Mouse (Mus musculus) stomach, postnatal 0 days (tissue): ENCODE data around the gene Tspoap1. TPM values are rescaled to one million over a fixed set of nuclear protein-coding genes. Genes with fewer than 3 reads are reported as not detected.

Experiments
- ATAC-seq: fragments of 200-750 bp; cut with Nextera tagmentation; 2 replicates; pipeline ENCODE4 v1.8.0; 2017; ENCODE audit not compliant: low FRiP score, low TSS enrichment
- DNase-seq: peaks from one replicate; pipeline ENCODE4 v3.0.0-alpha.2; 2016; ENCODE audit warnings: low spot score
- H3K27ac ChIP-seq: fragments of 300-500 bp; sonication (generic); replicated peaks from 2 replicates; pipeline ENCODE4 v1.5.1; 2014; ENCODE audit warnings: mild to moderate bottlenecking, control low read depth
- H3K27me3 ChIP-seq: fragments of 300-500 bp; sonication (generic); 2 replicates; pipeline ENCODE4 v1.6.1; 2014; ENCODE audit warnings: low read length; ENCODE audit not compliant: control insufficient read depth, insufficient read depth
- H3K36me3 ChIP-seq: fragments of 300-500 bp; sonication (generic); 2 replicates; pipeline ENCODE4 v1.6.1; 2014; ENCODE audit warnings: low read length, mixed read lengths; ENCODE audit not compliant: control insufficient read depth, insufficient read depth
- H3K4me1 ChIP-seq: fragments of 300-500 bp; sonication (generic); replicated peaks from 2 replicates; pipeline ENCODE4 v1.6.1; 2014; ENCODE audit warnings: antibody characterized with exemption; ENCODE audit not compliant: control insufficient read depth, insufficient read depth
- H3K4me2 ChIP-seq: fragments of 300-500 bp; sonication (generic); replicated peaks from 2 replicates; pipeline ENCODE4 v1.6.1; 2014; ENCODE audit warnings: low read depth, mild to moderate bottlenecking, control low read depth, moderate library complexity
- H3K4me3 ChIP-seq: fragments of 300-500 bp; sonication (generic); 2 replicates; pipeline ENCODE4 v1.5.1; 2014; ENCODE audit warnings: low read depth, low read length, control low read depth
- H3K9ac ChIP-seq: fragments of 300-500 bp; sonication (generic); 2 replicates; pipeline ENCODE4 v1.6.1; 2014; ENCODE audit warnings: mild to moderate bottlenecking, low read length, control low read depth, mixed read lengths
- H3K9me3 ChIP-seq: fragments of 300-500 bp; sonication (generic); 2 replicates; pipeline ENCODE4 v1.6.1; 2016; ENCODE audit warnings: low read length; ENCODE audit not compliant: control insufficient read depth
- CTCF ChIP-seq: IDR thresholded peaks from 2 replicates; pipeline ENCODE4 v1.5.1; 2016; ENCODE audit warnings: antibody characterized with exemption, low read depth, mild to moderate bottlenecking, moderate library complexity
- EP300 ChIP-seq: optimal IDR thresholded peaks from 2 replicates; pipeline ENCODE3; 2016; ENCODE audit warnings: antibody characterized with exemption
- WGBS: fragments of 180-500 bp; shearing (Covaris S2); extraction: QIAGEN DNeasy Blood & Tissue Kit; methylation state at CpG from one replicate; pipeline ENCODE4 v1.1.7; 2014; 5-methylcytosine and 5-hydroxymethylcytosine counted together
- polyA plus RNA-seq: library from polyadenylated mRNA; unstranded; fragments of >200 nt; fragmentation: Nextera tagmentation; extraction: Ambion mirVana; gene quantifications from 2 replicates; pipeline ENCODE4 v1.2.1, GENCODE M21; 2015

Tspoap1 gene
- polyA plus RNA-seq, 1 experiment from 2014 or later, result 0.56 TPM

DNA sequence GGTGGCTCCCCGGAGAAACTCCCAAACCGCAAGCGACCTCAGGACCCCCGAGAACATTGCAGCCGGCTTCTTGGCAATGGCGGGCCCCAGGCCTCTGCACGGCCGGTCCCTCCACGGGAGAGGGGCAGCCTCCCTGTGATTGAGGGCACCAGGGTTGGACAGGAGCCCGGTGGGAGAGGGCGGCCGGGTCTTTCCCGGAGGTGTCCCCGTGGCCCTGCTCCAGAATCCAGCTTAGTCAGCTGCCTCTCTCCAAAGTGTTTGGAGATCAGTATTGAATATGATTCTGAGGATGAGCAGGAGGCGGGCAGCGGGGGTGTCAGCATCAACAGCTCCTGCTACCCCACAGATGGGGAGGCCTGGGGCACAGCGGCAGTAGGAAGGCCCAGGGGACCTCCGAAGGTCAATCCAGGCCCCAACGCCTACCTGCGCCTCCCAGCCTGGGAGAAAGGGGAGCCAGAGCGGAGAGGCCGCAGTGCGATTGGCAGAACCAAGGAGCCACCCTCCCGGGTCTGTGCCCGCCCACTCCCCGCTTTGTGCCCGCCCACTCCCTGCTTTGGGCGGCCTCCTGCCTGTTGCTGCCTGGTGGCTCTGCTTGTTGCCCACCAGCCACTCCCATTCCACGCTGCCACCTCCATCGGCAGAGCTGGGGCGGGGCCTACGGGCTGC, 17.9 kb downstream of the Tspoap1 start:
- no peak overlapping the region for H3K27ac ChIP-seq
- peaks cover 5% of the 10 kb centered on the region for H3K4me1 ChIP-seq
- no peaks in the 10 kb centered on the region for H3K36me3 ChIP-seq
- peak overlapping the region; percentile 39 for H3K4me3 ChIP-seq
- TF ChIP-seq CTCF (peak; percentile 22; the same call in 1 of the 2 replicates), EP300 (no peak)
- no peaks in the 10 kb centered on the region for H3K27me3 ChIP-seq
- WGBS, result 8% methylated on average over 30 of the region's 32 CpGs
- DNase-seq, result peak; percentile 89
- H3K9me3 ChIP-seq, result no peaks in the 10 kb centered on the region
- peak overlapping the region; percentile 76 for H3K4me2 ChIP-seq
- peak overlapping the region; percentile 60 for H3K9ac ChIP-seq
- ATAC-seq, result peak; percentile 84

DNA sequence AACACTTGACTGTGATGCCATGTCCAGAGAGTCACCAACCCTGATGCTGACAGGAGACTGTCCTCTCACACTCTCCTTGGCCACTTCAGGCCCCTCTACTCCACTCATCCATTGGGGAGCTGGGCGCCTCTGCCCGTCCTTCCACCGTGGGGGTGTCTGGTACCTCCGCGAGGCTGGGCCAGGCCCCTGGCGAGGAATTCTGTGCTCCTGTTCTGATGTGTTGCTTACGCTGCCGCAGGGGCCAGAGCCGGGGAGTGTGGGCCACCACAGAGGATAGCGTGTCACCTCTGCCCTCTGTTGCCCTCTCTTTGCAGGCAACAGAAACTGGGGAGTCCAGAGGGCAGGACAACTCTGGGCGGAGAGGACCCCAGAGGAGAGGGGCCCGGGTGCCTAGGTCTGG, 18.6 kb downstream of the Tspoap1 start:
- H3K4me1 ChIP-seq, result peaks cover 5% of the 10 kb centered on the region
- no peaks in the 10 kb centered on the region for H3K27me3 ChIP-seq
- H3K36me3 ChIP-seq, result no peaks in the 10 kb centered on the region
- no peak for DNase-seq
- TF ChIP-seq CTCF (no peak), EP300 (no peak)
- H3K4me2 ChIP-seq, result peak overlapping the region; percentile 76
- 0 out of 2 replicates have a peak, but pooled peaks have one; percentile 16 for ATAC-seq
- 40% methylated on average over 12 of the region's 12 CpGs for WGBS
- no peaks in the 10 kb centered on the region for H3K9me3 ChIP-seq
- H3K4me3 ChIP-seq, result peak overlapping the region; percentile 39
- H3K27ac ChIP-seq, result no peak overlapping the region
- H3K9ac ChIP-seq, result no peak overlapping the region

DNA sequence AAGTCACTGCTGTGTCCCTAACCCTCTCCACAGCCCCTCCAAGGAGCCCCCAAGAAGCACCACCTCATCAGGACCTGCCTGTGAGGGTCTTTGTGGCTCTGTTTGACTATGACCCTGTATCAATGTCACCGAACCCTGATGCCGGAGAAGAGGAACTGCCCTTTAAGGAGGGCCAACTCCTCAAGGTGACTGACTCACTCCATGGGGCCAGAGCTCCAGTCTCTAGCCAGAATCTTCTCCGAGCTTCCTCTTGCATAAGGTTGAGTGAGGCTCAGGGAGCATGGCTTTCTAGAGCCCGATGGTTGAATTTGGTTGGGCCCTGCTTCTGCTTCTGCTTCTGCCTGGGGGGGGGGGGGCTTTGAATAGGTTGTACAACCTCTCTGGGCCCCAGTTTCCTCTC, 19.1 kb downstream of the Tspoap1 start:
- no peak for DNase-seq
- Histone ChIP-seq H3K9ac (no peak overlapping the region), H3K27me3 (no peaks in the 10 kb centered on the region), H3K27ac (no peak overlapping the region), H3K4me1 (peaks cover 5% of the 10 kb centered on the region), H3K4me2 (no peak overlapping the region), H3K4me3 (no peak overlapping the region), H3K36me3 (no peaks in the 10 kb centered on the region), H3K9me3 (no peaks in the 10 kb centered on the region)
- ATAC-seq, result no peak
- 79% methylated on average over 4 of the region's 4 CpGs for WGBS
- TF ChIP-seq CTCF (no peak), EP300 (no peak)

DNA sequence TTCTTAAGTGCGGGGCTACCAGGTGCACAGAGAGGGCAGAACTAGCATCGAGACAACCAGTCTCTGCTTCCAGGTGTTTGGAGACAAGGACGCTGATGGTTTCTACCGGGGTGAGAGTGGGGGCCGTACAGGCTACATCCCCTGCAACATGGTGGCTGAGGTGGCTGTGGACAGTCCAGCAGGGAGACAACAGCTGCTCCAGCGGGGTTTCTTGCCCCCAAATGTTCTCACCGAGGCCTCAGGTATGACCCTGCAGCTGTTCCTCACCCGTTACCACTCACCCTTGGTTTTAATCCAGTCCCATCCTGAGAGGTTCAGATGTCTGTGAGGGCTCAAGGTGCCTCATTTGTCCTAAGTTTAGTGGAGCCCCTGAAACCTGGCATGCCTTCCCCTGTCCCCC, 19.8 kb downstream of the Tspoap1 start:
- Histone ChIP-seq H3K9ac (no peak overlapping the region), H3K36me3 (no peaks in the 10 kb centered on the region), H3K4me2 (no peak overlapping the region), H3K27ac (no peak overlapping the region), H3K27me3 (no peaks in the 10 kb centered on the region), H3K4me3 (no peak overlapping the region), H3K4me1 (peaks cover 5% of the 10 kb centered on the region), H3K9me3 (no peaks in the 10 kb centered on the region)
- DNase-seq (no peak), ATAC-seq (no peak)
- WGBS, result 82% methylated on average over 8 of the region's 8 CpGs
- no peak for TF ChIP-seq EP300
- no peak for TF ChIP-seq CTCF

DNA sequence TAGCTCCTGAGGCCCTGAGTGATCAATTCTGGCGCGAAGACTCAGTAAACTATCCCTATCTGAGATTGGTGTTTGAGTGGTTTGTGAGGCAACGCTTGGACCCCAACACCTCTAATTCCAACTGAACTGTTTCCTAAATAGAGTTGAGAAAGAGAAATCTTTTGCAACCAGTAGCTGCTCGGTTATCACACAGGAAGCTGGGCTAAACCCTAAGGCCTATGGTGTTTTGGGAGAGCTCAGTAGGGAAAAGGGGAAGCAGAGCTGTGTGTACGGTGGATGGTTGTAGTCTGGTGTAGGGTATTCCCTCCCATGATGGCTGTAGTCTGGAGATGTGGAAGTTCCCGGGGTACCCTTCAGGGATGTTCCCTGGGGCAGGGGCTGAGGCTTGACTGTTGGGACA, 29.7 kb downstream of the Tspoap1 start:
- no peak overlapping the region for H3K4me2 ChIP-seq
- H3K9ac ChIP-seq, result no peak overlapping the region
- no peak for ATAC-seq
- no peak overlapping the region for H3K4me3 ChIP-seq
- no peak for TF ChIP-seq EP300
- TF ChIP-seq CTCF, result no peak
- no peak overlapping the region for H3K27ac ChIP-seq
- H3K9me3 ChIP-seq, result no peaks in the 10 kb centered on the region
- no peaks in the 10 kb centered on the region for H3K27me3 ChIP-seq
- H3K36me3 ChIP-seq, result no peaks in the 10 kb centered on the region
- WGBS, result 79% methylated on average over 6 of the region's 6 CpGs
- no peaks in the 10 kb centered on the region for H3K4me1 ChIP-seq
- DNase-seq, result no peak

DNA sequence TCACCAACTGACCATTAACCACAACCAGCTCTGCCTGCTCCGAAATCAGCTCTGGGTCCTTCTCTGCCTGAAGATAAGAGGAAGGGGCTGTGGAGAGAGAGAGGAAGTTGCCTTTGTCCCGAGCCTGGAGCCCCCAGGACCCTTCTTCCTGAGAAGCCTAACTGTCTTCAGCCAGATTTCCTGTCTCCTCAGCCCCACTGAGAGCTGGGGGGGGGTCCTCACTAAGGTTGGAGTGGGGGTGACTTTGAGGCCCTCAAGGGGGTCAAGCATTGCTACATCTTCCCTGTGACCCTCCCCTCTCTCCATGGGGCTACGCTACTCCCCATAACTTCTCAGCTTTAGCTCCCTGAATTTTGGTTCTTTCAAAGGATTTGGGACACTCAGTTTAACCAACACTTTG, 33.1 kb downstream of the Tspoap1 start, which contains the start of gene Mpo:
Gene Mpo, plus strand, starts transcription at position 122 of the 400 bp plus-strand sequence.
- H3K4me1 ChIP-seq, result no peaks in the 10 kb centered on the region
- no peak within 1 kb of the TSS for H3K27ac ChIP-seq
- 70% methylated on average over 3 of the region's 3 CpGs for WGBS
- no peak within 1 kb of the TSS for H3K9ac ChIP-seq
- H3K4me3 ChIP-seq, result no peak within 1 kb of the TSS
- H3K27me3 ChIP-seq, result no peaks in the 10 kb centered on the region
- H3K4me2 ChIP-seq, result no peak within 1 kb of the TSS
- DNase-seq (no peak), ATAC-seq (no peak)
- no peak for TF ChIP-seq CTCF
- TF ChIP-seq EP300, result no peak
- H3K36me3 ChIP-seq, result no peaks in the 10 kb centered on the region
- H3K9me3 ChIP-seq, result no peaks in the 10 kb centered on the region
